Mouse (Mus musculus): ENCODE measurements around the gene Arpin. TPM values are rescaled to one million over a fixed set of nuclear protein-coding genes. Genes with fewer than 3 reads are reported as not detected.

Arpin gene
- polyA plus RNA-seq, 1 experiment from 2014 or later, result 26.4 TPM

Small RNA genes within 50 kb of the gene (microRNA-seq; reads per million reads assigned to microRNA genes)
- not detected for gene Gm24541

Other genes starting within 250 kb of the Arpin start
- gene Kif7, start 219.6 kb downstream of the Arpin start, polyA plus RNA-seq (2016; fragmentation: Nextera tagmentation; extraction: Ambion mirVana), result 4.0 and 4.1 TPM in 2 replicates
- gene Plin1, start 202.5 kb downstream of the Arpin start, polyA plus RNA-seq (2016; fragmentation: Nextera tagmentation; extraction: Ambion mirVana), result not detected in 2 replicates
- gene Pex11a, start 192.2 kb downstream of the Arpin start, polyA plus RNA-seq (2016; fragmentation: Nextera tagmentation; extraction: Ambion mirVana), result 7.5 and 7.7 TPM in 2 replicates
- 4.4 and 4.9 TPM in 2 replicates for gene Wdr93, start 192.2 kb downstream of the Arpin start, polyA plus RNA-seq (2016; fragmentation: Nextera tagmentation; extraction: Ambion mirVana)
- not detected in 2 replicates for gene Mesp1, start 141.6 kb downstream of the Arpin start, polyA plus RNA-seq (2016; fragmentation: Nextera tagmentation; extraction: Ambion mirVana)
- gene Mesp2, start 124.6 kb downstream of the Arpin start, polyA plus RNA-seq (2016; fragmentation: Nextera tagmentation; extraction: Ambion mirVana), result 0.17 and 0.37 TPM in 2 replicates
- 6.7 and 9.7 TPM in 2 replicates for gene Anpep, start 74.3 kb downstream of the Arpin start, polyA plus RNA-seq (2016; fragmentation: Nextera tagmentation; extraction: Ambion mirVana)
- gene Ap3s2, start 14.7 kb downstream of the Arpin start, polyA plus RNA-seq (2016; fragmentation: Nextera tagmentation; extraction: Ambion mirVana), result 33.4 and 36.6 TPM in 2 replicates
- gene Zfp710, start 89.5 kb upstream of the Arpin start, polyA plus RNA-seq (2016; fragmentation: Nextera tagmentation; extraction: Ambion mirVana), result 13.5 and 13.7 TPM in 2 replicates
- gene Idh2, start 180.0 kb upstream of the Arpin start, polyA plus RNA-seq (2016; fragmentation: Nextera tagmentation; extraction: Ambion mirVana), result 1,569 and 1,607 TPM in 2 replicates